In genomic region chr12:85545718-85546117, GRCm38 (mm10) we compare ENCODE assay signal across 12 mouse cellular contexts. TPM values are rescaled to one million over a fixed set of nuclear protein-coding genes. Genes with fewer than 3 reads are reported as not detected.
A peak's percentile ranks its signal among the peaks of the same experiment; 100 is the strongest.
DNase-seq lines count a peak whose midpoint lies in the region; TF ChIP-seq lines count a peak whose summit lies in the region.
"Had no signal": no experiment of that assay in that cellular context is flagged by ENCODE, and none has a peak within 500 bp of the region (broad histone marks: within the 10 kb centered on the region; RNA-seq: fewer than 3 reads in every experiment).

No protein-coding gene starts in this region.

- no peak overlapping the region for H3K27ac ChIP-seq in CH12.LX (ENCODE audit: insufficient read depth, low read depth)
- H3K27ac ChIP-seq in limb, embryonic 10.5 days, result 0 out of 2 replicates have a peak overlapping the region, but pooled peaks have one; percentile 9
- H3K27ac ChIP-seq: hindbrain, postnatal 0 days had no signal

- H3K27me3 ChIP-seq in CH12.LX (replicated peaks), result no peaks in the 10 kb centered on the region
- no peaks in the 10 kb centered on the region for H3K27me3 ChIP-seq in limb, embryonic 10.5 days (ENCODE audit: low read depth, poor library complexity, severe bottlenecking)

- TF ChIP-seq CTCF in CH12.LX (conservative IDR thresholded peaks at IDR 0.05 in 1 of 2, IDR thresholded peaks at IDR 0.05 in 1 of 2; ENCODE audit: low read depth in 2 of 2, low read length in 2 of 2), result no peak

- WGBS in limb, embryonic 10.5 days, result 67% methylated on average over 10 of the region's 10 CpGs

- no peaks in the 10 kb centered on the region for H3K9me3 ChIP-seq in CH12.LX (replicated peaks; ENCODE audit: low read length)
- no peaks in the 10 kb centered on the region for H3K9me3 ChIP-seq in limb, embryonic 10.5 days (replicated peaks)

- TF ChIP-seq EP300 in CH12.LX (IDR thresholded peaks at IDR 0.05; ENCODE audit: low read length), result no peak

- H3K9ac ChIP-seq in CH12.LX (ENCODE audit: insufficient read depth, low read depth), result no peak overlapping the region

- dilution Hi-C loops in CH12.LX (cut with MboI; ENCODE audit: extremely low pct_ligation_motif_present, extremely low pct_unique_long_range_greater_than_20kb, low sequenced_read_pairs), result no loop called here

- H3K4me3 ChIP-seq in CH12.LX (replicated peaks in 1 of 3; ENCODE audit: low read depth in 2 of 3, low read length in 2 of 3, poor library complexity in 1 of 3), result no peak overlapping the region
- H3K4me3 ChIP-seq in limb, embryonic 10.5 days, result no peak overlapping the region

- H3K36me3 ChIP-seq in CH12.LX (replicated peaks in 1 of 2; ENCODE audit: control insufficient read depth in 1 of 2, insufficient read depth in 1 of 2, low read length in 1 of 2), result peaks cover 0 to 8% of the 10 kb centered on the region in 2 experiments
- H3K36me3 ChIP-seq in limb, embryonic 10.5 days, result no peaks in the 10 kb centered on the region

- no peak overlapping the region for H3K4me2 ChIP-seq in CH12.LX (ENCODE audit: insufficient read depth, low read depth, poor library complexity, severe bottlenecking)

- in situ Hi-C loops in CH12.LX (cut with MboI; ENCODE audit: low pct_ligation_motif_present, low pct_unique_long_range_greater_than_20kb, low sequenced_read_pairs), result no loop called here

- DNase-seq in kidney, postnatal 10 days, result peak; percentile 39
- no peak for DNase-seq in kidney, adult 8-10 months
- peak; percentile 55 for DNase-seq in CH12.LX (ENCODE audit: extremely low read depth)
- DNase-seq in limb, embryonic 10.5 days (ENCODE audit: low spot score), result no peak
- peak; percentile 70 to 73 for DNase-seq in thymus, postnatal 10 days (ENCODE audit: low spot score in 2 of 2)
- DNase-seq in cerebellum, adult 9-10 months, result no peak
- DNase-seq in MN1 (ENCODE audit: low spot score), result no peak
- DNase-seq: adrenal gland, postnatal 25 days; cerebellum, adult 8-10 months; kidney, postnatal 36 days; lung, postnatal 10 days had no signal

- peaks cover 7 to 33% of the 10 kb centered on the region in 2 experiments for H3K4me1 ChIP-seq in CH12.LX (ENCODE audit: control insufficient read depth in 1 of 2, insufficient read depth in 2 of 2)
- peaks cover 13% of the 10 kb centered on the region; the same call in 1 of the 2 replicates for H3K4me1 ChIP-seq in limb, embryonic 10.5 days

- H3K79me2 ChIP-seq in CH12.LX (replicated peaks; ENCODE audit: control insufficient read depth, extremely low read depth, insufficient read depth, poor library complexity, severe bottlenecking), result no peaks in the 10 kb centered on the region

- no peak for TF ChIP-seq RAD21 in CH12.LX (IDR thresholded peaks at IDR 0.05; ENCODE audit: low read depth, low read length)

- TF ChIP-seq POLR2A in CH12.LX (IDR thresholded peaks at IDR 0.05; ENCODE audit: low read depth, low read length), result no peak

TF ChIP-seq in CH12.LX, 34 proteins besides CTCF, POLR2A, EP300 and RAD21:
- no peak for TF ChIP-seq HCFC1 (IDR thresholded peaks at IDR 0.05; ENCODE audit: low read depth, low read length)
- TF ChIP-seq PAX5 (IDR thresholded peaks at IDR 0.05; ENCODE audit: low read length), result no peak
- no peak for TF ChIP-seq USF2 (conservative IDR thresholded peaks at IDR 0.05; ENCODE audit: low read depth, low read length)
- TF ChIP-seq RCOR1 (conservative IDR thresholded peaks at IDR 0.05; ENCODE audit: low read depth, low read length), result no peak
- no peak for TF ChIP-seq TBP (conservative IDR thresholded peaks at IDR 0.05; ENCODE audit: low read depth, low read length)
- no peak for TF ChIP-seq ELF1 (IDR thresholded peaks at IDR 0.05; ENCODE audit: low read depth, low read length)
- 0 out of 2 replicates have a peak, but pooled peaks have one; percentile 9 for TF ChIP-seq BHLHE40 (IDR thresholded peaks at IDR 0.05; ENCODE audit: low read depth, low read length)
- no peak for TF ChIP-seq MXI1 (IDR thresholded peaks at IDR 0.05; ENCODE audit: low read depth, low read length)
- 0 out of 2 replicates have a peak, but pooled peaks have one; percentile 23 for TF ChIP-seq ETS1 (conservative IDR thresholded peaks at IDR 0.05; ENCODE audit: low read depth, low read length)
- TF ChIP-seq TCF12 (IDR thresholded peaks at IDR 0.05; ENCODE audit: low read depth, low read length), result peak; percentile 46; the same call in 1 of the 2 replicates

RNA-seq across cellular contexts. Expression of gene Jdp2, which starts 53.1 kb away (rescaled TPM):
- 86.5 and 88.9 TPM in 2 replicates for total RNA-seq in CH12.LX (2012; rRNA removed)
- total RNA-seq in CH12.LX (2014; rRNA removed), result 64.7 and 67.3 TPM in 2 replicates
- 104 and 114 TPM in 2 replicates for polyA plus RNA-seq in CH12.LX (2012; ENCODE audit: insufficient read length, low read depth)
- polyA plus RNA-seq in limb, embryonic 10.5 days (2016; fragmentation: Nextera tagmentation; extraction: Ambion mirVana), result not detected in 2 replicates

Comparison
In these comparisons a context has a peak if more than half of its experiments do, and no peak if none do; other contexts are left out.
1. DNase-seq: peak in kidney, postnatal 10 days (single experiment), CH12.LX (single experiment) and thymus, postnatal 10 days (2 of 2); none in kidney, adult 8-10 months (0 of 2), limb, embryonic 10.5 days (single experiment), cerebellum, adult 9-10 months (single experiment) and MN1 (single experiment).
2. RNA of gene Jdp2, which starts 53.1 kb away (polyA plus RNA-seq): 104 to 114 TPM in CH12.LX; not detected in limb, embryonic 10.5 days; every median in the first group is over 100 times any median in the second.